Mouse (Mus musculus) MEL (cell line): ENCODE measurements around the gene Ddx42. TPM values are rescaled to one million over a fixed set of nuclear protein-coding genes. Genes with fewer than 3 reads are reported as not detected.

Source experiments
- DNase-seq: peaks from one replicate; pipeline ENCODE4 v3.0.0; 2011; ENCODE audit warnings: low read depth, low spot score
- H3K27ac ChIP-seq: 2 replicates; pipeline ENCODE4 v1.5.1; 2012; ENCODE audit warnings: low read depth, mild to moderate bottlenecking, control low read depth, low read length, moderate library complexity; ENCODE audit not compliant: control insufficient read depth
- H3K27me3 ChIP-seq, 2 experiments: fragments of 150-350 bp in 1 of 2; sonication (generic) in 1 of 2; 2 replicates each; pipeline ENCODE4 v1.6.1; 2012; ENCODE audit warnings: low read length in 2 of 2, mild to moderate bottlenecking in 2 of 2, improper control_type of control experiment in 1 of 2, moderate library complexity in 1 of 2; ENCODE audit not compliant: insufficient read depth in 2 of 2, control insufficient read depth in 1 of 2
- H3K36me3 ChIP-seq, 2 experiments: 2 replicates each; pipeline ENCODE4 v1.6.1; 2012 to 2014; ENCODE audit warnings: low read length in 2 of 2, improper control_type of control experiment in 1 of 2, inconsistent platforms in 1 of 2, mild to moderate bottlenecking in 1 of 2; ENCODE audit not compliant: insufficient read depth in 2 of 2, control insufficient read depth in 1 of 2
- H3K4me1 ChIP-seq, 2 experiments: fragments of 150-350 bp in 1 of 2; sonication (generic) in 1 of 2; 2 replicates each; pipeline ENCODE4 v1.6.1; 2012; ENCODE audit warnings: low read length in 2 of 2, improper control_type of control experiment in 1 of 2, mild to moderate bottlenecking in 1 of 2; ENCODE audit not compliant: insufficient read depth in 2 of 2, control insufficient read depth in 1 of 2
- H3K4me3 ChIP-seq, 2 experiments: fragments of 150-350 bp in 1 of 2; sonication (generic) in 1 of 2; 2 replicates each; pipeline ENCODE4 v1.5.1; 2012; ENCODE audit warnings: low read depth in 2 of 2, low read length in 2 of 2, mild to moderate bottlenecking in 2 of 2, moderate library complexity in 2 of 2, control low read depth in 1 of 2, improper control_type of control experiment in 1 of 2; ENCODE audit not compliant: control insufficient read depth in 1 of 2, insufficient read depth in 1 of 2
- H3K79me2 ChIP-seq: 2 replicates; pipeline ENCODE4 v1.6.1; 2012; ENCODE audit warnings: mild to moderate bottlenecking, low read length, moderate library complexity; ENCODE audit not compliant: control insufficient read depth, poor library complexity, insufficient read depth
- H3K9ac ChIP-seq: 2 replicates; pipeline ENCODE4 v1.6.1; 2012; ENCODE audit warnings: low read depth, mild to moderate bottlenecking, control low read depth, low read length, moderate library complexity; ENCODE audit not compliant: control insufficient read depth, poor library complexity, severe bottlenecking
- H3K9me3 ChIP-seq: fragments of 150-350 bp; sonication (generic); replicated peaks from 2 replicates; pipeline ENCODE4 v1.6.1; 2012; ENCODE audit warnings: mild to moderate bottlenecking, low read length, improper control_type of control experiment, moderate library complexity; ENCODE audit not compliant: insufficient read depth
- CHD1 ChIP-seq: IDR thresholded peaks from 2 replicates; pipeline ENCODE4 v1.6.1; 2012; ENCODE audit warnings: low read depth, mild to moderate bottlenecking, inconsistent platforms, low read length, improper control_type of control experiment
- E2F4 ChIP-seq: IDR thresholded peaks from 2 replicates; pipeline ENCODE4 v1.6.1; 2011; ENCODE audit warnings: low read depth, low read length, improper control_type of control experiment, borderline replicate concordance
- ELF1 ChIP-seq: IDR thresholded peaks from 2 replicates; pipeline ENCODE4 v1.6.1; 2014; ENCODE audit warnings: low read depth, mild to moderate bottlenecking, inconsistent platforms, low read length, improper control_type of control experiment, moderate library complexity
- GABPA ChIP-seq: IDR thresholded peaks from 2 replicates; pipeline ENCODE4 v1.6.1; 2012; ENCODE audit warnings: low read depth, mild to moderate bottlenecking, inconsistent platforms, low read length, improper control_type of control experiment, moderate library complexity
- HCFC1 ChIP-seq: IDR thresholded peaks from 2 replicates; pipeline ENCODE4 v1.6.1; 2012; ENCODE audit warnings: low read depth, mild to moderate bottlenecking, inconsistent platforms, low read length, improper control_type of control experiment, moderate library complexity
- MAFK ChIP-seq: IDR thresholded peaks from 2 replicates; pipeline ENCODE4 v1.6.1; 2011; ENCODE audit warnings: low read depth, mild to moderate bottlenecking, low read length, improper control_type of control experiment, borderline replicate concordance
- MYB ChIP-seq: IDR thresholded peaks from 2 replicates; pipeline ENCODE4 v1.6.1; 2011; ENCODE audit warnings: mild to moderate bottlenecking, low read depth, low read length, improper control_type of control experiment
- POLR2AphosphoS2 ChIP-seq: IDR thresholded peaks from 2 replicates; pipeline ENCODE4 v1.6.1; 2011; ENCODE audit warnings: low read length, improper control_type of control experiment
- POLR2AphosphoS5 ChIP-seq: IDR thresholded peaks from 2 replicates; pipeline ENCODE4 v1.6.1; 2012; ENCODE audit warnings: low read depth, borderline replicate concordance, mild to moderate bottlenecking, inconsistent platforms, low read length, moderate library complexity, mixed read lengths
- TAL1 ChIP-seq: IDR thresholded peaks from 2 replicates; pipeline ENCODE4 v1.6.1; 2012; ENCODE audit warnings: mild to moderate bottlenecking, inconsistent platforms, low read length, moderate library complexity, mixed read lengths
- TBP ChIP-seq: IDR thresholded peaks from 2 replicates; pipeline ENCODE4 v1.8.0; 2011; ENCODE audit warnings: low read depth, low read length, improper control_type of control experiment
- USF2 ChIP-seq, 2 experiments: IDR thresholded peaks; 2 replicates each; pipeline ENCODE4 v1.6.1; 2011 to 2012; ENCODE audit warnings: improper control_type of control experiment in 2 of 2, low read length in 2 of 2, borderline replicate concordance in 1 of 2, inconsistent platforms in 1 of 2, low read depth in 1 of 2, mild to moderate bottlenecking in 1 of 2; ENCODE audit not compliant: insufficient read depth in 1 of 2
- ZC3H11A ChIP-seq: IDR thresholded peaks from 2 replicates; pipeline ENCODE4 v1.6.1; 2012; ENCODE audit warnings: low read depth, mild to moderate bottlenecking, inconsistent platforms, low read length, improper control_type of control experiment
- ZNF384 ChIP-seq: IDR thresholded peaks from 2 replicates; pipeline ENCODE4 v1.6.1; 2012; ENCODE audit warnings: low read depth, mild to moderate bottlenecking, inconsistent platforms, low read length, improper control_type of control experiment
- polyA plus RNA-seq, 2 experiments: library from polyadenylated mRNA; stranded (reverse) in 1 of 2; unstranded in 1 of 2; fragments of >175 nt in 1 of 2; fragments of >200 nt in 1 of 2; gene quantifications; 2 replicates each; pipeline versions ENCODE4 v1.2.1 to v1.2.4; 2012; ENCODE audit warnings: low replicate concordance in 2 of 2, low read depth in 1 of 2; ENCODE audit not compliant: insufficient read length in 2 of 2, insufficient read depth in 1 of 2, missing spikeins in 1 of 2
- total RNA-seq: library from RNA; depleted of rRNA; stranded (reverse); fragments of 300-350 nt; gene quantifications from 2 replicates; pipeline ENCODE4 v1.2.3, GENCODE M21; 2012

The Ddx42 gene
- total and polyA plus RNA-seq, 3 experiments, result 56.1 to 57.7 TPM; not detected in 1

DNA sequence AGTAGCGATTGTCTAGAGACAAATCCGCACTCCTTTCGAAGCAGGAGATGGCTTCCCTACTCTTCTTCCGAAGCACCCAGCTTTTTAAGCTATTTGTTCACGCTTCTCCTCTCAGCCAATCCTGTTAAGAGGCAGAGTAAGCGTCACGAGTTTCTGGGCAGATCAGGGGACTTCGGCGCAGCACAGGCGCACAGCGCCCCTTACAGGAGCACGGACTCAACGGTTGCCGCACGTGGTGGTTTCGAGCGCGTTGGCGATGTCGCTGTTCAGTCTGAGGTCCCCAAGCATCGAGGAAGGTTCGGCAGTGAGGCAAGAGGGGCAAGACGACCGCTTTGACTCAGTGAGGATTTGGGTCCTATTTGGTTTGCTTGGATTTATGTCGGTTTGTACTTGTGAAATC is 59.7 kb downstream of the Ddx42 start, which contains the start of gene Tcam1 (continued):
- TF ChIP-seq USF2 (IDR thresholded peaks at IDR 0.05; ENCODE audit: borderline replicate concordance in 1 of 2, insufficient read depth in 1 of 2, low read depth in 1 of 2, low read length in 2 of 2), result no peak

DNA sequence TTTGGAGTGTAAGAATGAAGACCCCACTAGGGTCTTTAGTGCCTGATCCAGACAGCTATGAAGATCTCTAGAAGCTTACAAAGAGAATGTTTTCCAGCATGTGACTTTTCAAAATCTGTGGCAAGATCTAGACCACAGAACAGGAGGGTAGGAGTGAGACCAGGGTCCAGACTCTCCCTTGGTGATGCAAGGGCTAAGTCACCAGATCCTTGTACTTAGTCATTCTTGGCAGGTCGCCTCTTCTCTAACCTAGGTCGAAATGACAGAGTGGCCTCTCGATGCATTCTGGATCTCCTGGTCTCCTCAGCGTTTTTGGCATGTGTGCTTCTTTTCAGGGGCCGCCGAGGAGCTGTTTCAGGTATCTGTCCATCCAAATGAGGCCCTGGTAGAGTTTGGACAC is 65.7 kb downstream of the Ddx42 start:
- TF ChIP-seq MYB (no peak), E2F4 (no peak), GABPA (no peak)

GRCm38 (mm10) chr11:106283371-106283770 is 66.6 kb downstream of the Ddx42 start:
- Histone ChIP-seq H3K4me1 (no peaks in the 10 kb centered on the region), H3K79me2 (no peaks in the 10 kb centered on the region), H3K4me3 (no peak overlapping the region), H3K9ac (no peak overlapping the region), H3K27me3 (no peaks in the 10 kb centered on the region), H3K36me3 (no peaks in the 10 kb centered on the region), H3K9me3 (no peaks in the 10 kb centered on the region), H3K27ac (no peak overlapping the region)
- DNase-seq, result no peak
- TF ChIP-seq TAL1 (no peak), ZC3H11A (no peak), USF2 (IDR thresholded peaks at IDR 0.05; ENCODE audit: borderline replicate concordance in 1 of 2, insufficient read depth in 1 of 2, low read depth in 1 of 2, low read length in 2 of 2) (no peak), HCFC1 (no peak), POLR2AphosphoS2 (no peak), MYB (no peak)

More for the DNA sequence above, 65.7 kb downstream of the Ddx42 start:
- no peaks in the 10 kb centered on the region for H3K9me3 ChIP-seq
- no peaks in the 10 kb centered on the region for H3K79me2 ChIP-seq
- no peak overlapping the region for H3K4me3 ChIP-seq
- peaks cover 0 to under 1% of the 10 kb centered on the region in 2 experiments; a peak in 1 of 4 replicates for H3K4me1 ChIP-seq
- H3K27ac ChIP-seq, result no peak overlapping the region
- no peaks in the 10 kb centered on the region for H3K36me3 ChIP-seq
- H3K27me3 ChIP-seq, result no peaks in the 10 kb centered on the region
- no peak for DNase-seq
- H3K9ac ChIP-seq, result no peak overlapping the region

- Histone ChIP-seq H3K27ac (no peak overlapping the region), H3K4me3 (no peak overlapping the region), H3K79me2 (no peaks in the 10 kb centered on the region), H3K9ac (no peak overlapping the region), H3K9me3 (no peaks in the 10 kb centered on the region), H3K36me3 (no peaks in the 10 kb centered on the region), H3K4me1 (no peaks in the 10 kb centered on the region), H3K27me3 (no peaks in the 10 kb centered on the region)
- TF ChIP-seq TBP (no peak), ELF1 (no peak), POLR2AphosphoS5 (no peak), CHD1 (no peak), MAFK (no peak), ZNF384 (no peak)
- no peak for DNase-seq
Observed at GRCm38 (mm10) chr11:106284126-106284525, 67.4 kb downstream of the Ddx42 start.
